Mouse (Mus musculus) spleen, adult 2 months (tissue): ENCODE data around the gene Capn1. TPM values are rescaled to one million over a fixed set of nuclear protein-coding genes. Genes with fewer than 3 reads are reported as not detected.
A peak's percentile ranks its signal among the peaks of the same experiment; 100 is the strongest.

Experiments used
- DNase-seq, 2 experiments: peaks; one replicate each; pipeline versions ENCODE4 v3.0.0 to v3.0.0-alpha.2; 2012 to 2021; ENCODE audit warnings: low spot score in 2 of 2, low read depth in 1 of 2
- H3K27ac ChIP-seq: fragments of 200-500 bp; 2 replicates; pipeline ENCODE4 v1.5.1; 2012; ENCODE audit warnings: low read length, inconsistent platforms; ENCODE audit not compliant: insufficient read depth
- H3K27me3 ChIP-seq: fragments of 200-500 bp; 2 replicates; pipeline ENCODE4 v1.6.1; 2012; ENCODE audit warnings: mild to moderate bottlenecking, moderate library complexity, low read length, inconsistent platforms; ENCODE audit not compliant: control insufficient read depth, insufficient read depth
- H3K36me3 ChIP-seq: fragments of 200-500 bp; 2 replicates; pipeline ENCODE4 v1.6.1; 2012; ENCODE audit warnings: mild to moderate bottlenecking, low read length, inconsistent platforms; ENCODE audit not compliant: control insufficient read depth, insufficient read depth
- H3K4me1 ChIP-seq: fragments of 200-500 bp; 2 replicates; pipeline ENCODE4 v1.6.1; 2011; ENCODE audit warnings: inconsistent platforms; ENCODE audit not compliant: control insufficient read depth, insufficient read depth, insufficient read length
- H3K4me3 ChIP-seq: fragments of 200-500 bp; 2 replicates; pipeline ENCODE4 v1.5.1; 2011; ENCODE audit warnings: mild to moderate bottlenecking, inconsistent platforms; ENCODE audit not compliant: insufficient read depth, insufficient read length; ENCODE audit errors: extremely low read depth
- CTCF ChIP-seq: fragments of 200-500 bp; IDR thresholded peaks from 2 replicates; pipeline ENCODE4 v1.5.1; 2011; ENCODE audit warnings: mild to moderate bottlenecking, inconsistent platforms; ENCODE audit not compliant: insufficient read depth, insufficient read length, insufficient replicate concordance; ENCODE audit errors: extremely low read depth
- POLR2A ChIP-seq: fragments of 200-500 bp; IDR thresholded peaks from 2 replicates; pipeline ENCODE4 v1.6.1; 2011; ENCODE audit warnings: low read depth, low read length, inconsistent platforms
- WGBS: fragments of 180-500 bp; shearing (Covaris S2); methylation state at CpG from one replicate; pipeline ENCODE4 v1.1.7; 2018; 5-methylcytosine and 5-hydroxymethylcytosine counted together
- polyA plus RNA-seq: library from polyadenylated mRNA; depleted of rRNA; stranded (reverse); fragments of >200 nt; gene quantifications from 2 replicates; pipeline ENCODE4 v1.2.3, GENCODE M21; 2012; rRNA removed

The Capn1 gene
- polyA plus RNA-seq = 50.8 and 53.0 TPM in 2 replicates

- Histone ChIP-seq H3K4me1 (peaks cover 13% of the 10 kb centered on the region; the same call in 1 of the 2 replicates), H3K36me3 (peaks cover 6% of the 10 kb centered on the region), H3K4me3 (peak within 1 kb of the TSS; percentile 81), H3K27ac (peak within 1 kb of the TSS; percentile 84), H3K27me3 (no peaks in the 10 kb centered on the region)
- peak in 1 of 2 experiments; percentile 59 for DNase-seq
- WGBS = 7% methylated on average over 40 of the region's 40 CpGs
- TF ChIP-seq POLR2A (no peak), CTCF (no peak)
These were observed at the start of gene Capn1 for GRCm38 (mm10) chr19:6015511-6016315. Gene Capn1 (minus strand): TSS chr19:6015897.

DNA sequence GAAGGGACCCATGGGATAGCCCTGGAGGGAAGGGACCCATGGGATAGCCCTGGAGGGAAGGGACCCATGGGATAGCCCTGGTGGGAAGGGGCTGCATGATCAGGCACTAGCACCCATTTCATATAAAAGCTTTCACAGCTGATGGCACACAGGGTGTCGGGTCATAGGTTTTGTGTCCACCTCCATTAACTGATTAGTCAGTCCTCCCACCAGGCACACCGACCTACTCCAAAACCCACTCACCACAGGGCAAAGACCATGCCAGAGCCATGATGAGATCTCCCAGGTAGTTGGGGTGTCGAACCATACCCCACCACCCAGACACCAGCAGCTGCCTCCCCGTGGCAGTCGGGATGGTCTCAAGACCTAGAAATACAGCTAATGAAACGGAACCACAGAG is 47.4 kb upstream of the Capn1 start:
- 91% methylated on average over 6 of the region's 6 CpGs for WGBS
- DNase-seq = no peak
- H3K27me3 ChIP-seq = no peaks in the 10 kb centered on the region
- peaks cover 4% of the 10 kb centered on the region for H3K36me3 ChIP-seq
- no peak overlapping the region for H3K4me3 ChIP-seq
- no peak overlapping the region for H3K27ac ChIP-seq
- H3K4me1 ChIP-seq = peaks cover 11% of the 10 kb centered on the region; the same call in 1 of the 2 replicates
- TF ChIP-seq POLR2A (no peak), CTCF (no peak)

DNA sequence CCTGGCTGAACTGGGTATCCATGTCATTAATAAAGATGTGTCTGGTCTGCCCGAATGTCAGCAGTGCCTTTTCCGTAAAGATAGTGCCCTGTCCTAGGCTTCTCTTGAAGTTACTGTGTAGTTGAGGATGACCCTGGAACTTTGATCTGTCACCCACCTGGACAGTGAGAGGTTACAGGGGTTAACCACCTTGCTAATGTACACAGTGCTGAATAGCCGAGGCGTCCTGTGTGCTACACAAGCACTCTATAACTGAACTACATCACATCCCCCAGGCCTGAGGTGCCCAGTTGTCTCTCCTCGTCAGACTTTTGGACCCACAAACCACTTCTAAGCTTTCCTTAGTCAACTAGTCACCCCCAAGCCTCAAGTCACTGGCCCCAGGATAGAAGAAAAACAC is 46.7 kb upstream of the Capn1 start:
- no peak for DNase-seq
- peaks cover 9% of the 10 kb centered on the region; the same call in 1 of the 2 replicates for H3K4me1 ChIP-seq
- 45% methylated on average over 5 of the region's 5 CpGs for WGBS
- no peak for TF ChIP-seq CTCF
- no peak for TF ChIP-seq POLR2A
- H3K4me3 ChIP-seq = peak overlapping the region; percentile 96
- H3K27me3 ChIP-seq = no peaks in the 10 kb centered on the region
- peak overlapping the region; percentile 89 for H3K27ac ChIP-seq
- H3K36me3 ChIP-seq = peaks cover 4% of the 10 kb centered on the region

- TF ChIP-seq CTCF = no peak
- TF ChIP-seq POLR2A = no peak
- peaks cover 8% of the 10 kb centered on the region; the same call in 1 of the 2 replicates for H3K4me1 ChIP-seq
- H3K36me3 ChIP-seq = peaks cover 4% of the 10 kb centered on the region
- H3K27me3 ChIP-seq = no peaks in the 10 kb centered on the region
- DNase-seq = peak in 1 of 2 experiments; percentile 69
- peak overlapping the region; percentile 89 for H3K27ac ChIP-seq
- WGBS = under 1% methylated on average over 44 of the region's 44 CpGs
- H3K4me3 ChIP-seq = peak overlapping the region; percentile 96
These were observed 46.1 kb upstream of the Capn1 start for GRCm38 (mm10) chr19:6061641-6062302.

- peaks cover 4% of the 10 kb centered on the region for H3K36me3 ChIP-seq
- H3K27me3 ChIP-seq = no peaks in the 10 kb centered on the region
- under 1% methylated on average over 58 of the region's 58 CpGs for whole genome bisulfite sequencing
- TF ChIP-seq CTCF (no peak), POLR2A (peak; percentile 28; the same call in 1 of the 2 replicates)
- peak within 1 kb of the TSS; percentile 89 for H3K27ac ChIP-seq
- peaks cover 6% of the 10 kb centered on the region; the same call in 1 of the 2 replicates for H3K4me1 ChIP-seq
- peak within 1 kb of the TSS; percentile 96 for H3K4me3 ChIP-seq
- DNase-seq = peak; percentile 90 to 93
These were observed 45.4 kb upstream of the Capn1 start, which contains the start of gene Znhit2 for GRCm38 (mm10) chr19:6061021-6061533. Gene Znhit2 (plus strand): TSS chr19:6061192.

- Histone ChIP-seq H3K4me3 (no peak overlapping the region), H3K4me1 (peaks cover 6% of the 10 kb centered on the region; the same call in 1 of the 2 replicates), H3K27ac (no peak overlapping the region), H3K36me3 (peaks cover 15% of the 10 kb centered on the region), H3K27me3 (no peaks in the 10 kb centered on the region)
- no peak for TF ChIP-seq CTCF
- TF ChIP-seq POLR2A = no peak
- WGBS = 88% methylated on average over 5 of the region's 5 CpGs
- DNase-seq = no peak
These were observed 43.3 kb upstream of the Capn1 start for GRCm38 (mm10) chr19:6058966-6059365.
